Mouse (Mus musculus): ENCODE measurements around the gene Prss56. TPM values are rescaled to one million over a fixed set of nuclear protein-coding genes. Genes with fewer than 3 reads are reported as not detected.

Prss56 gene
- polyA plus RNA-seq, 1 experiment from 2014 or later = 0.19 TPM

- Histone ChIP-seq H3K27ac (no peak overlapping the region), H3K9me3 (no peaks in the 10 kb centered on the region), H3K4me2 (no peak overlapping the region), H3K4me3 (no peak overlapping the region), H3K36me3 (no peaks in the 10 kb centered on the region), H3K4me1 (no peaks in the 10 kb centered on the region), H3K27me3 (peaks cover 75% of the 10 kb centered on the region), H3K9ac (no peak overlapping the region)
- WGBS = 19% methylated on average over 10 of the region's 11 CpGs
- no peak for ATAC-seq (ENCODE audit: insufficient number of reproducible peaks, low FRiP score, low TSS enrichment, low read depth)
Observed at GRCm38 (mm10) chr1:87164164-87164795, 18.8 kb upstream of the Prss56 start.

GRCm38 (mm10) chr1:87164796-87165184 lies 18.3 kb upstream of the Prss56 start:
- no peaks in the 10 kb centered on the region for H3K36me3 ChIP-seq
- no peak overlapping the region for H3K4me2 ChIP-seq
- H3K9ac ChIP-seq = no peak overlapping the region
- H3K27me3 ChIP-seq = peaks cover 76% of the 10 kb centered on the region
- H3K27ac ChIP-seq = no peak overlapping the region
- ATAC-seq (ENCODE audit: insufficient number of reproducible peaks, low FRiP score, low TSS enrichment, low read depth) = no peak
- H3K4me3 ChIP-seq = no peak overlapping the region
- 41% methylated on average over 9 of the region's 9 CpGs for WGBS
- no peaks in the 10 kb centered on the region for H3K9me3 ChIP-seq
- H3K4me1 ChIP-seq = peaks cover 1% of the 10 kb centered on the region; the same call in 1 of the 2 replicates

GRCm38 (mm10) chr1:87170458-87170857 lies 12.7 kb upstream of the Prss56 start:
- Histone ChIP-seq H3K9me3 (no peaks in the 10 kb centered on the region), H3K36me3 (no peaks in the 10 kb centered on the region), H3K4me2 (no peak overlapping the region), H3K27ac (no peak overlapping the region), H3K4me3 (no peak overlapping the region), H3K27me3 (peaks cover 78% of the 10 kb centered on the region), H3K4me1 (peaks cover 19% of the 10 kb centered on the region), H3K9ac (no peak overlapping the region)
- WGBS = 7% methylated on average over 19 of the region's 19 CpGs
- ATAC-seq (ENCODE audit: insufficient number of reproducible peaks, low FRiP score, low TSS enrichment, low read depth) = no peak

- no peaks in the 10 kb centered on the region for H3K36me3 ChIP-seq
- no peak overlapping the region for H3K27ac ChIP-seq
- WGBS = 69% methylated on average over 1 of the region's 1 CpGs
- no peak overlapping the region for H3K9ac ChIP-seq
- H3K9me3 ChIP-seq = no peaks in the 10 kb centered on the region
- peaks cover 27% of the 10 kb centered on the region for H3K4me1 ChIP-seq
- ATAC-seq (ENCODE audit: insufficient number of reproducible peaks, low FRiP score, low TSS enrichment, low read depth) = no peak
- H3K4me3 ChIP-seq = no peak overlapping the region
- H3K27me3 ChIP-seq = peaks cover 70% of the 10 kb centered on the region
- H3K4me2 ChIP-seq = no peak overlapping the region
Observed at GRCm38 (mm10) chr1:87171312-87171711, 11.8 kb upstream of the Prss56 start.

- H3K4me1 ChIP-seq = peaks cover 32% of the 10 kb centered on the region
- WGBS = 39% methylated on average over 9 of the region's 9 CpGs
Observed at GRCm38 (mm10) chr1:87172316-87172715, 10.8 kb upstream of the Prss56 start.

GRCm38 (mm10) chr1:87174006-87174955 lies 8.8 kb upstream of the Prss56 start:
- Histone ChIP-seq H3K27me3 (peaks cover 50% of the 10 kb centered on the region), H3K27ac (no peak overlapping the region), H3K9me3 (no peaks in the 10 kb centered on the region), H3K4me2 (peak overlapping the region; percentile 19; the same call in 1 of the 2 replicates), H3K4me3 (no peak overlapping the region), H3K9ac (no peak overlapping the region), H3K36me3 (no peaks in the 10 kb centered on the region), H3K4me1 (peaks cover 32% of the 10 kb centered on the region)
- no peak for ATAC-seq (ENCODE audit: insufficient number of reproducible peaks, low FRiP score, low TSS enrichment, low read depth)
- 22% methylated on average over 28 of the region's 28 CpGs for WGBS

More at GRCm38 (mm10) chr1:87172316-87172715, 10.8 kb upstream of the Prss56 start:
- Histone ChIP-seq H3K9me3 (no peaks in the 10 kb centered on the region), H3K36me3 (no peaks in the 10 kb centered on the region), H3K9ac (no peak overlapping the region), H3K4me2 (no peak overlapping the region), H3K4me3 (no peak overlapping the region), H3K27me3 (peaks cover 66% of the 10 kb centered on the region), H3K27ac (no peak overlapping the region)
- no peak for ATAC-seq (ENCODE audit: insufficient number of reproducible peaks, low FRiP score, low TSS enrichment, low read depth)

GRCm38 (mm10) chr1:87175852-87176292 lies 7.2 kb upstream of the Prss56 start:
- Histone ChIP-seq H3K27ac (no peak overlapping the region; the same call in 1 of the 2 replicates), H3K4me1 (peaks cover 23% of the 10 kb centered on the region), H3K36me3 (no peaks in the 10 kb centered on the region), H3K4me3 (no peak overlapping the region), H3K4me2 (0 out of 2 replicates have a peak overlapping the region, but pooled peaks have one; percentile 12), H3K27me3 (peaks cover 42% of the 10 kb centered on the region), H3K9me3 (no peaks in the 10 kb centered on the region), H3K9ac (no peak overlapping the region)
- peak; percentile 62; the same call in 1 of the 2 replicates for ATAC-seq (ENCODE audit: insufficient number of reproducible peaks, low FRiP score, low TSS enrichment, low read depth)
- 2% methylated on average over 11 of the region's 11 CpGs for WGBS

GRCm38 (mm10) chr1:87180896-87181295 lies 2.2 kb upstream of the Prss56 start:
- 43% methylated on average over 5 of the region's 5 CpGs for WGBS
- H3K27ac ChIP-seq = no peak overlapping the region
- H3K9me3 ChIP-seq = no peaks in the 10 kb centered on the region
- H3K4me2 ChIP-seq = no peak overlapping the region
- no peak for ATAC-seq (ENCODE audit: insufficient number of reproducible peaks, low FRiP score, low TSS enrichment, low read depth)
- H3K4me1 ChIP-seq = peaks cover 24% of the 10 kb centered on the region
- no peak overlapping the region for H3K9ac ChIP-seq
- H3K27me3 ChIP-seq = peaks cover 57% of the 10 kb centered on the region
- no peak overlapping the region for H3K4me3 ChIP-seq
- H3K36me3 ChIP-seq = no peaks in the 10 kb centered on the region

GRCm38 (mm10) chr1:87183998-87184750 lies 1.1 kb downstream of the Prss56 start:
- 30% methylated on average over 15 of the region's 15 CpGs for WGBS
- no peaks in the 10 kb centered on the region for H3K9me3 ChIP-seq
- no peaks in the 10 kb centered on the region for H3K36me3 ChIP-seq
- H3K4me2 ChIP-seq = no peak overlapping the region
- no peak overlapping the region for H3K9ac ChIP-seq
- H3K27ac ChIP-seq = no peak overlapping the region
- H3K4me1 ChIP-seq = peaks cover 25% of the 10 kb centered on the region
- ATAC-seq (ENCODE audit: insufficient number of reproducible peaks, low FRiP score, low TSS enrichment, low read depth) = no peak
- peaks cover 84% of the 10 kb centered on the region for H3K27me3 ChIP-seq
- no peak overlapping the region; the same call in 1 of the 2 replicates for H3K4me3 ChIP-seq

GRCm38 (mm10) chr1:87184751-87185139 lies 1.6 kb downstream of the Prss56 start:
- ATAC-seq (ENCODE audit: insufficient number of reproducible peaks, low FRiP score, low TSS enrichment, low read depth) = no peak
- peaks cover 85% of the 10 kb centered on the region for H3K27me3 ChIP-seq
- 0 out of 2 replicates have a peak overlapping the region, but pooled peaks have one; percentile 19 for H3K4me2 ChIP-seq

GRCm38 (mm10) chr1:87185526-87185925 lies 2.4 kb downstream of the Prss56 start:
- Histone ChIP-seq H3K9me3 (no peaks in the 10 kb centered on the region), H3K4me3 (no peak overlapping the region), H3K4me1 (peaks cover 25% of the 10 kb centered on the region), H3K9ac (no peak overlapping the region), H3K4me2 (no peak overlapping the region), H3K27me3 (peaks cover 80% of the 10 kb centered on the region), H3K27ac (no peak overlapping the region), H3K36me3 (no peaks in the 10 kb centered on the region)
- 20% methylated on average over 13 of the region's 13 CpGs for WGBS
- ATAC-seq (ENCODE audit: insufficient number of reproducible peaks, low FRiP score, low TSS enrichment, low read depth) = no peak

More at GRCm38 (mm10) chr1:87184751-87185139, 1.6 kb downstream of the Prss56 start:
- Histone ChIP-seq H3K9me3 (no peaks in the 10 kb centered on the region), H3K4me1 (peaks cover 25% of the 10 kb centered on the region), H3K27ac (no peak overlapping the region), H3K4me3 (no peak overlapping the region; the same call in 1 of the 2 replicates), H3K9ac (no peak overlapping the region), H3K36me3 (no peaks in the 10 kb centered on the region)
- 8% methylated on average over 20 of the region's 20 CpGs for WGBS

Measured in limb, embryonic 15.5 days (tissue).